Mouse (Mus musculus) lung, embryonic 14.5 days (tissue): Measurements from ENCODE around the gene Ganab. TPM values are rescaled to one million over a fixed set of nuclear protein-coding genes. Genes with fewer than 3 reads are reported as not detected.
A peak's percentile ranks its signal among the peaks of the same experiment; 100 is the strongest.

Experiments
- ATAC-seq: fragments of 200-750 bp; cut with Nextera tagmentation; 2 replicates; pipeline ENCODE4 v1.8.0; 2017; ENCODE audit warnings: mild to moderate bottlenecking, moderate TSS enrichment, moderate library complexity; ENCODE audit not compliant: insufficient read depth
- DNase-seq: peaks from one replicate; pipeline ENCODE4 v3.0.0-alpha.2; 2015
- H3K27ac ChIP-seq: fragments of 300-500 bp; sonication (generic); 2 replicates; pipeline ENCODE4 v1.5.1; 2014; ENCODE audit warnings: low read depth, mild to moderate bottlenecking, moderate library complexity
- H3K27me3 ChIP-seq: fragments of 300-500 bp; sonication (generic); 2 replicates; pipeline ENCODE4 v1.6.1; 2014; ENCODE audit warnings: low read length, control low read depth; ENCODE audit not compliant: insufficient read depth
- H3K36me3 ChIP-seq: fragments of 300-500 bp; sonication (generic); 2 replicates; pipeline ENCODE4 v1.6.1; 2014; ENCODE audit warnings: control low read depth; ENCODE audit not compliant: insufficient read depth
- H3K4me1 ChIP-seq: fragments of 300-500 bp; sonication (generic); 2 replicates; pipeline ENCODE4 v1.6.1; 2014; ENCODE audit warnings: antibody characterized with exemption, control low read depth; ENCODE audit not compliant: insufficient read depth
- H3K4me2 ChIP-seq: fragments of 300-500 bp; sonication (generic); 2 replicates; pipeline ENCODE4 v1.6.1; 2014; ENCODE audit warnings: mild to moderate bottlenecking
- H3K4me3 ChIP-seq: fragments of 300-500 bp; sonication (generic); 2 replicates; pipeline ENCODE4 v1.5.1; 2014; ENCODE audit warnings: low read depth, low read length
- H3K9ac ChIP-seq: fragments of 300-500 bp; sonication (generic); 2 replicates; pipeline ENCODE4 v1.6.1; 2014
- H3K9me3 ChIP-seq: fragments of 300-500 bp; sonication (generic); 2 replicates; pipeline ENCODE4 v1.6.1; 2016; ENCODE audit warnings: low read depth, low read length, control low read depth
- CTCF ChIP-seq: IDR thresholded peaks from 2 replicates; pipeline ENCODE4 v1.5.1; 2016; ENCODE audit warnings: antibody characterized with exemption, low read depth
- WGBS: fragments of 180-500 bp; shearing (Covaris S2); extraction: QIAGEN DNeasy Blood & Tissue Kit; methylation state at CpG from one replicate; pipeline ENCODE4 v1.1.7; 2014; 5-methylcytosine and 5-hydroxymethylcytosine counted together
- polyA plus RNA-seq: library from polyadenylated mRNA; unstranded; fragments of >200 nt; fragmentation: Nextera tagmentation; extraction: Ambion mirVana; gene quantifications from 2 replicates; pipeline ENCODE4 v1.2.1, GENCODE M21; 2014

The Ganab gene
- polyA plus RNA-seq, 1 experiment from 2014 or later = 121 TPM

DNA sequence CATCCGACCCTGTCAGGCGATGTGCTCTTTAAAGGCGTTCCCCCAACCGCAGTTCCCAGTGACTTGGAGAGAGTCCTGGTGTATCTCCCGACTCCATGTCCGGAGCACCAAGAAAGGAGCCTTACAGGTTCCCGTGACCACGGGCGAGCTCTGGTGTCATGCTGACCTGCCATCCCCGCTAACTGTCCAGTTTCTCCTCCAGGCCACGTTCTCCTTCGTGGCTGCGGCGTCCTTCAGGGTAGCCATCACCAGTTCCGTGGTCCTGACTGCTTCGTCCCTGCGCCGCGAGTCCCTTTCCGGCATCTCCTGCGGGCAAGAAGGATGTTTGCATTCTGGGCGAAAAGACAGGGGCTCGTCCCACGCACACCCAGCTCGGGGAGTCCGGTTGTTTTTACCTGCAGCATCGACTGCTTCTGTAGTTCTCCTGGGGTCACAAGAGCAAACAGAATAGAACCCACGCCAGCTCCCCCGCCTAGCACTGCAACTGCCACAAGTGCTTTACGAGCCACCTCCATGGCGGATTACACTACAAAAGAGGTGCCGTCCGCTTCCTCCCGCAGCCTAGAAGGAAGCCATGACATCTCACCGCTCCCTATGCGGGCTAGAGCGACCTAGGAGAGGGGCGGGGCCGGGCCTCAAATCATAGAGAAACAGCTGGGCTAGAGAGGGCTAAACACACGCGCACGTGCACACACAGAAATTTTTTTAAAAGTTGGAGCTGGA is 17.4 kb upstream of the Ganab start, which contains the start of gene Uqcc3:
Uqcc3 (minus strand) TSS at position 613 of the 723 bp plus-strand sequence.
- Histone ChIP-seq H3K9ac (peak within 1 kb of the TSS; percentile 90), H3K9me3 (no peaks in the 10 kb centered on the region), H3K36me3 (peaks cover 15% of the 10 kb centered on the region), H3K27ac (peak within 1 kb of the TSS; percentile 83; the same call in 1 of the 2 replicates), H3K4me1 (no peaks in the 10 kb centered on the region), H3K27me3 (no peaks in the 10 kb centered on the region), H3K4me2 (peak within 1 kb of the TSS; percentile 87), H3K4me3 (peak within 1 kb of the TSS; percentile 82)
- WGBS = under 1% methylated on average over 42 of the region's 42 CpGs
- peak; percentile 92 for DNase-seq
- TF ChIP-seq CTCF = no peak
- ATAC-seq = peak; percentile 97

DNA sequence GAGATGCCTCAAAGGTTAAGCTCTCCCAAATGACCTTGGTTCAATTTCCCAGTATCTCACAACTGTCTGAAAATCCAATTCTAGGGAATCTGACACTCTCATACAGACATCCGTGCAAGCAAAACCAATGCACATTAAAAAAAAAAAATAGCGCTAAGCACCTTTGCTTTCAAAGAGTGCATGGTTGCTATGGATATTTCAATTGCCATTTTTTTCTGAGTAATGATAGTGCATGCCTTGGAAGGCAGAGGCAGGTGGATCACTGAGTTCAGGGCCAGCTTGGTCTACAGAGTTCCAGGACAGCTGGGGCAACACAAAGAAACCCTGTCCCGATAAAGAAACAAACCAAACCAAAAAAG is 16.9 kb upstream of the Ganab start:
- no peaks in the 10 kb centered on the region for H3K27me3 ChIP-seq
- H3K9me3 ChIP-seq = no peaks in the 10 kb centered on the region
- ATAC-seq = peak; percentile 43
- no peak for TF ChIP-seq CTCF
- H3K27ac ChIP-seq = 0 out of 2 replicates have a peak overlapping the region, but pooled peaks have one; percentile 83
- H3K4me2 ChIP-seq = peak overlapping the region; percentile 87
- peaks cover 10% of the 10 kb centered on the region for H3K36me3 ChIP-seq
- H3K9ac ChIP-seq = peak overlapping the region; percentile 90
- H3K4me1 ChIP-seq = no peaks in the 10 kb centered on the region
- 10% methylated on average over 3 of the region's 3 CpGs for WGBS
- no peak for DNase-seq
- H3K4me3 ChIP-seq = peak overlapping the region; percentile 82

DNA sequence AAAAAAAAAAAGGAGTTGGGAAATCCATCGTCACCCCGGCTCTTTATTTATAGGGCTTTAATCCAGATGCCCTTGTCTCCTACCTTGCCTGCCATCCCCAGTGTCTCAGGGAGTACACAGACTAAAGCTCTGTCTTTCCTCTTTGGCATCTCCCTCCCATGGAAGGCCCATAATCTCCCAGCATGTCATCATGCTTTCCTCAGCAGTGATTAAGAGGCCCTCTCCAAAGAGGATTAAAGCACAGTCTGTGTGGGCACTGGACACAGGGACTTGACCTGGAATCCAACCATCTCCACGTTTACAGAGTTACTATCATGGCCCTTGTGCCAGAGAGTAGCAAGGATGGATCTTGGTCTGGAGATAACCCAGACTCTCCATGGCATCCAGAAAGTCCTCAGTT is 14.3 kb upstream of the Ganab start, which contains the start of the genes Lbhd1 and Gm49403:
Lbhd1 (plus strand) TSS at position 117 of the 400 bp plus-strand sequence.
Gm49403 (plus strand) TSS at position 315 of the 400 bp plus-strand sequence.
- 71% methylated on average over 3 of the region's 3 CpGs for WGBS
- no peak for TF ChIP-seq CTCF
- no peak within 1 kb of the TSS for H3K4me2 ChIP-seq
- H3K4me3 ChIP-seq = no peak within 1 kb of the TSS
- no peak for DNase-seq
- H3K4me1 ChIP-seq = no peaks in the 10 kb centered on the region
- H3K9me3 ChIP-seq = no peaks in the 10 kb centered on the region
- no peak for ATAC-seq
- no peaks in the 10 kb centered on the region for H3K36me3 ChIP-seq
- H3K27ac ChIP-seq = no peak within 1 kb of the TSS
- no peaks in the 10 kb centered on the region for H3K27me3 ChIP-seq
- no peak within 1 kb of the TSS for H3K9ac ChIP-seq

DNA sequence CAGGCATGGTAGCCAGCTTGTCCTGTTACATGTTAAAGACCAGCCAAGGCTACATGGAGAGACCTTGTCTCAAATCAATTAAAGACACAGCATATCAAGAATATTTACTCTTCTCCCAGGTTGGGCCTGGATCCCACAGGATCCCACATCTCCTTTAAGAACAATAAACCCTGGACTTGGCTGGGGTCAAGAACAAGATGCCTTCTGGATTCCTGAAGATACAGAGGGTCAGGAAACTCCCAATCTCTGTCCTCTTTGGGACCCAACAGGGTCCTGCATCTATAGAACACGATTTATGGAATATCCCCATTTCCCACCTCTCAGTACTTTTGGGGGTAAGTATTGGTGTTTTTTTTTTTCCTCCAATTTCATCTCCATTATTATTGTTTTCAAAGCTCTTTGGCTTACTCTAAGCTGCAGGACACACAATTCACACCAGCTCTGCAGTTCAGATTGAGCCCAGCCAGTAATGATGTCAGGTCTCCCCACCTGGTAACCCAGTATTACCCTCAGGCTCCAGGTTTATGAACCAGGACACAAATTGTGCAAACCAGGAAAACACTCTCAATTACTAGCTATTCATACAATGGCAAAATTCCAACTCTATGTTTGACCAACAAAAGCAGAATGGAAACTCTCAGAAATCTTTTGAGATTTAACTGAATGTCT is 10.8 kb upstream of the Ganab start:
- Histone ChIP-seq H3K4me1 (no peaks in the 10 kb centered on the region), H3K9me3 (no peaks in the 10 kb centered on the region), H3K4me3 (peak overlapping the region; percentile 71), H3K4me2 (peak overlapping the region; percentile 92), H3K27ac (peak overlapping the region; percentile 92), H3K9ac (peak overlapping the region; percentile 89), H3K27me3 (no peaks in the 10 kb centered on the region), H3K36me3 (peaks cover 21% of the 10 kb centered on the region)
- no peak for TF ChIP-seq CTCF
- DNase-seq = no peak
- no peak for ATAC-seq
- 59% methylated on average over 1 of the region's 1 CpGs for WGBS

DNA sequence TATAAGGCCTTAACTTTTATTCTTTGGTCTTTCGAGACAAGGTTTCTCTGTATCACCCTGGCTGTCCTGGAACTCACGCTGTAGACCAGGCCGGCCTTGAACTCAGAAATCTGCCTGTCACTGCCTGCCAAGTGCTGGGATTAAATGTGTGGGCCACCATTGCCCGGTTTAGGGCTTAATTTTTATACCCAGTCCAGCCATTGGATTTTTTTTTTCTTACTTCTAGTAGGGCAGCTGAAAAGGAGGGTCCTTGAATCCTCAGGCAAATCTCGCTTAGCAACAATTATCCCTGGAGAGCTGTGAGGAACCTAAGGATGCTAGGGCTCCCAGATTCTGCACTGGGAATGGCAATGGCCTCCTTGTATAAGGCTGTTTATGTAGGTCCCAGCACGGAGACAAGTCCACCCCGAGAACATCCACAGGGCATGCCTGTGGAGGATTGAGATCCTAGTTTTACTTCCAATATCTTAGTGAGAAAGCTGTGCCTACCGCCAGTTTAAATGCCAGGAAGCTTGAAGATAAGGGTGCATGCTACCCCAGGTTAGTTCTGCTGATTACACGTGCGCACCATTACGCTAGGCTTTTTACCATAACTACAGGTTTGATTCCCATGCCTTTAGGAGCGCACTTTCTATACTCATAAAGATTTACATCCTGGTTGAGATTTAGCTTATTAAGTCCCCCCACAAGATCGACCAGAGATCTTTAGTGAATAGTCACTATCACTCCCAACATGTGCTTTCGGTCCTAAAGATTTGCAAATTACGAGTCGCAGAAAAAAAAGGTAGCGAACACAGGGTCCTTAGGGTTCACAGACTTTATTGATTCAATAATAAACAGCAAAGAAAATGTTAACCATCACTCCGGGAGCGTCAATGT is 10.0 kb upstream of the Ganab start:
- no peak for ATAC-seq

DNA sequence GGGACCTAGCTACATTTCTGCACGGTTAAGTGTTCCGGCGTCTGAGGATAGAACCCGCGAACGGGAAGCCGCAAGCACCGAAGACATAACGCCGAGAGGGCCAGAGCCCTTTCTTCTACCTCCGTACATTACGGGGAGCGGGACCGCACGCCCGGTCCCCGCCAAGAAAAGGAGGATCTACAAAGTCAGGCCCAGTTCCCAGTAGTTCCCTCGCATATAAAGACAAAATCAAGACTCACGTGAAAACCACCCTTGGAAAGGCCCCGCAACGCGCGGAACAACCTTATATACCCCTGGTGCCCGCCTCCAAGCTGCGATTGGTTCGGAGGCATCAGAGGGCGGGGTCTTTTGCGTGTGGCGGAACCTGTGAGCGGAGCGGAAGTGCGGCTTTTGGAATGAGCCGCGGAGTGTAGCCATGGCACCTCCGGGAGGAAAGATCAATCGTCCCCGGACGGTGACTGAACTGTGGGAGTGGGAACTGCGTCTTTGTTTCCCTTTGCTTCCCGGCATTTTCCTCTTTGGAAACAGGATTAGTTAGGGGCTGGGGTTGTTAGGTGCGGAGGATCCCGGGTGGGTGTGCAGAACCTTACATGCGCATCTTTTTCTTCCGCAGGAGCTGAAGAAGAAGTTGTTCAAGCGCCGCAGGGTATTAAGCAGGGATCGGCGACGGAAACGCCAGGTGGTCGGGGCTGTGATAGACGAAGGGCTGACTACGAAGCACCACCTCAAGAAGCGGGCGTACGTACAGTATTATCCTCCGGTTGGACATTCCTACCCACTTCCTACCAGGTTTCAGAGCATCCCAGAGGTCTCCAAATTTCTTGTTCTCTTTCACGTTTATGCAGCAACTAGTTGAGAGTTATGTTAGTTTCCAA is 9.1 kb upstream of the Ganab start, which contains the start of the genes 1810009A15Rik and Gm49416:
1810009A15Rik (plus strand) TSS at position 343 of the 875 bp plus-strand sequence.
Gm49416 (plus strand) TSS at position 416 of the 875 bp plus-strand sequence.
- WGBS = under 1% methylated on average over 58 of the region's 58 CpGs
- Histone ChIP-seq H3K4me1 (peaks cover 4% of the 10 kb centered on the region), H3K27ac (peak within 1 kb of the TSS; percentile 92), H3K9me3 (no peaks in the 10 kb centered on the region), H3K9ac (peak within 1 kb of the TSS; percentile 89), H3K36me3 (peaks cover 21% of the 10 kb centered on the region), H3K27me3 (no peaks in the 10 kb centered on the region), H3K4me2 (peak within 1 kb of the TSS; percentile 92), H3K4me3 (peak within 1 kb of the TSS; percentile 71)
- peak; percentile 99 for DNase-seq
- no peak for TF ChIP-seq CTCF
- ATAC-seq = peak; percentile 95

More for the DNA sequence above, 10.0 kb upstream of the Ganab start:
- peak overlapping the region; percentile 92 for H3K27ac ChIP-seq
- H3K4me2 ChIP-seq = peak overlapping the region; percentile 92
- 13% methylated on average over 19 of the region's 19 CpGs for WGBS
- peak; percentile 32 for DNase-seq
- H3K9ac ChIP-seq = peak overlapping the region; percentile 89
- H3K4me1 ChIP-seq = no peaks in the 10 kb centered on the region; the same call in 1 of the 2 replicates
- peaks cover 21% of the 10 kb centered on the region for H3K36me3 ChIP-seq
- TF ChIP-seq CTCF = no peak
- H3K27me3 ChIP-seq = no peaks in the 10 kb centered on the region
- peak overlapping the region; percentile 71 for H3K4me3 ChIP-seq
- H3K9me3 ChIP-seq = no peaks in the 10 kb centered on the region
